Mouse (Mus musculus) embryo, embryonic 11 days (tissue): ENCODE results near the gene Slc35c2.

Experiments
- DNase-seq: peaks from one replicate; pipeline ENCODE4 v3.0.0-alpha.2; 2015

The Slc35c2 gene

DNA sequence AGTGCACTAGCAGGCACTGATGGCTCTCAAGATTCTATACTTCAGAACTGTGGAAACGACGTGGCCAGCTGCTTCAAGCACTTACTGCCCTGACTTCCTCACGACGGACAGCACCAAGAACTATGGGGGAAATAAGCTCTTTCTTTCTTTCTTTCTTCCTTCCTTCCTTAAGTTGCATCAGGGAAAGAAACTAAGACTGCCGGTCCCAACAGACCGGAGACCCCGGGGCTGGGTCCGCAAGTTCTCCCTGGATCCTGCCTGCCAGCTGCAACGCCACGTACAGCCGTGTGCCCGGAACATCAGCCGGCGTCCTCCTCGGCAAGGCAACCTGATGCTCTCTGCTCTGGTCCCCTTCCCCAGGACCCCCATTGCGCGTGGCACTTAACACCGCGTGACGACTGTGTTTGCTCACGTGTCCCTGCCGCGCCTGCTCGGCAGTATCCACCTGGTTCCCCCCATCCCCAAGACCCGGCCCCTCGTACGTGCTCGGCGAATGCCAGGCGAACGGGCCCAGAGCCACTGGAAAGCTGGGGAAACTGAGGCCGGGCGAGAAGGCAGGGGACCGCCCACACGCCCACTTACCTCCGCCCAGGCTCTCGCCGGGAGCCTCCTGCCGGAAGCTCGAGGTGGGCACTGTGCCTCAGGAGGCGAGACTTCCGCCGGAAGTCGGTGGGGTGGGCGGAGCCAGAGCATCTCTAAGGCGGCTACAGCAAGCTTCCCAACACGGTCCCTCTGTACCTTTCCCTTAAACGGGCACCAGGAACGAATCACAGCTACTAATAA lies at the start of gene Slc35c2:
Gene Slc35c2 (minus strand): TSS at position 668 of the 783 bp plus-strand sequence.
- DNase-seq = peak; percentile 95

DNA sequence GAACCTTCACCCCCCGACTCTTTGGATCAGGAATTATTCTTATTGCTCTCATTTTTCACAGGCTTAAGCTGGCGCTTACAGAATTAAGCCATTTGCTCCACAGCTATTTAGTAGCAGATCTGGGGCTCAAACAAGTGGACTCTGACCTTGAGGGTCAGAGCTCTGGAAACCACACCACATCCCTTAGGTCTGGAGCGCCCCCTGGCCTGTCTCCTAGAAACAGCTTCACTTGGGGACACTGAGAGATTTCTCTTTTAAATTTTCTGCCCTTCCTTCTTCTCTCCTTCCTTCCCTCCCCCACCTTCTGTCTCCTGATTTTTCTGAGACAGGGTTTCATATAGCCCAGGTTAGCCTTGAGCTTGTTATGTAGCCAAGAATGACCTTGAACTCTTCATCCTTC lies 49.5 kb upstream of the Slc35c2 start:
- DNase-seq = peak; percentile 80

DNA sequence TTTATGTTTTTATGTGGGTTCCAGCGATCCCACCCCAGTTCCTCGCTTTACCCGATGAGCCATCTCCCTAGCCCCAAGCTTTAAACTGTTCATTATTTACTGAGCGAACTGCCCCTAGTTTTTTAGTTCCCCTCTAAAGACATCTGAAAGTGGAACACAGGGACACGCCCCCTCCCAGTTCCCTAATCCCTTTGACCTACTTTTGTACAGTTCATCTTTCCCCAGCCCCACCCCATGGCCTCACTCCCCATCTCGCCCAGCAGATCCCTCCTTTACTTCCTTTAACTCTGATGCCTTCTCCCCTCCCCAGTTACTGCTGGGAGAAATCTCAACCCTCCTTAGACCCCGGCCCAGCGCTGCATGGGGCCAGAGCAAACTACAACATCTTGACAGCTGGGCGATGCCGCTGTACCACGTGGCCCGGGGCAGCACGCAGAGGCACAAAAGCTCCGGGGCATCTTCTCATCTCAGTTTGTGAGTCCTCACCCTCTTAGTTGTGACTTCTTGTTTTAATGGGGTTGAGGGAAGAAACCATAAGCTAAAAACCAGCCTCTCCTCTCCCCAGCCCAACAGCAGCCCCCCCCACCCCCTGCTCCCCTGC lies 45.0 kb upstream of the Slc35c2 start:
- DNase-seq = no peak

DNA sequence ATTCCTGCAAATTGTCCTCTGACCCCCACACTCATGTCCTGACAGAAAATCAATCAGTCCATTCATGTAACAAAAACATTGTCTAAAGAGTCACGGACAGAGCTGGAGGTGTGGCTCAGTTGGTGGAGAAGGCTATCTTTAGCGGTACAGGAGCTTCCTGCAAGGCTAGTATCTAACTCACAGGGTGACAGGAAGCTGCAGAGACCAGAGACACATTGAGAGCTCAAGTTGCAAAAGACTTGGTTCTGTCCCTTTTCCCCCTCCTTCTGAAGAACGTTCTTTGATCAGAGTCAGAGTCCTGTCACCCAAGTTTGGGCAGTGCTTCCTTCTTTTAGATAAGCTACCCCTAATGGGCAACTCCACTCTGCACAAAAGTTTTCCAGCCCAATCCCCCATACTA lies 42.0 kb upstream of the Slc35c2 start:
- DNase-seq = no peak

DNA sequence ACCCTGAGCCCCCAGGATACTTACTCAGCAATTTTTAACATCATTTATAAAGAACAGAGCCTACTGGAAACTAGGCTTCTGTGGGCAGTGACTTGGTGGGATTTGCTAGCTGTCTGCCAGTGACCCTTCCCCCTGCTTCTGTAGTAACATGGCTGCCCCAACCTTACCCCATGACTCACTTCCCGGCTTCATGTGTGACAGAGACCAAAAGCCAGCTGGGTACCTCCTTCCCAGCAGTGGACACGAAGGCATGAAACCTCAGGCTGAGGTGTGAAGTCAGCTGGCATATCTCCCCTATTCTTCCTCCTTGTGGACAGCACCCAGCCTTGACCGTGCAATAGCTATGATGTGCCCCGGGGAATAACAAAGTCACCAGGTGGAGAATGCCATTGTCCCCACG lies 41.1 kb upstream of the Slc35c2 start:
- DNase-seq = no peak

DNA sequence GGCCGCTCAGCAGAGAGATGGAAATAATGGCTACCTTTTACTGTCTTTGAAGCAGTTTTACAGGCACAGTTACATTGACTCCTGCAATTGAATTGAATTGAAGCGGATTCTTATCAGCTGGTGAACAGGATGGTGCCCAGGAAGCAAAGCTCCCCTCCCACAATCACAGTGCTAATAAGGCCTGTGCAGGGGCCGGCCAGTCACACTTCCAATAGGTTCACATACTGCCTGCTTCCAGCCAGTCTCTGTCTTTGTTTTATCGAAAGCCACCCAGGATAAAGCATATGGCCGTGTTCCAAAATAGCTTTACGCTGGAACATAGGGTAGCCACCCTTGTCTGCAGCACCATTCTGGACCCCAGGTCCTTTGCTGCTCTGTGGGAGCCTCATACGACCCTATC lies 39.7 kb upstream of the Slc35c2 start:
- no peak for DNase-seq

DNA sequence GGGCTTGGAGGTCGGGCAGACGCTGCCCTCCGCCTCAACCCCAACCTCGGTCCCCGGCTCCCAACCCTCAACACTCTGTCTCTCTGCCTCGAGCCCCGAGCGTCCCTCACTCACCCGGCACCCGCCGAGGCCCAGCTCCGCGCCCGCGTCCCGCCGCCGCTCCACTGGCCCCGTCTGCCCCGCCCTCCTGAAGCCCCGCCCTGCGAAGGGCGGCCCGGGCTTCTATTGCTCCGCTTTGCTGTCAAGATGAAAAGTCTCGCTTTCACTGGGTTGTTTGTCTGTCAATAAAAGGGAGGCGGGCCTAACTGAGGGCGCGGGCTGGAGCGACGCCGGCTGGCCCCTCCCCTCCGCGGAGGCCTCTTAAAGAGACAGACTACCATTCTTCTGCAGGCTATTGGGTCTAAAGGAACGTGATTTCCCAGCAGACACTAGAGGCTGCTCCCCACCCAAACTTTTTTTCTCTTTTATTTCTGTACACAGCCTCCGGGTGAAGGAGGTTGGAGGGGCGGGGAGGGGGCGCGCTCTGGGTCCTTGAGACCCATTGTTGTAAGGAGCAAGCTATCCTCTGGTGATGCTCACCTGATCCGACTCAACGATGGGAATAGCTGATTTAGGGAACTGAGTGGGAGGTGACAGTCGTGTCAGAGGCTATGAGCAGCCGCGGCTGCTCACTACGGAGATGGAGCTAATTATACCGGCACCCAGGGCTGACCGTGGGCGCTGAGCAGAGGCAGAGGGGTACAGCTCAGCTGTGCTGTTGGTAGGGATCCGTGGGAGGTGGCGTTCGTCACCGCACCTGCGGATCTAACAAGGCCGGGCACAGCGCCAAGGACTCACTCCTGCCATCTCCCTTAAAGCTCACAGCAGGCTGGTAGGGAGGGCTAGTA lies 38.9 kb upstream of the Slc35c2 start, which contains the start of gene Elmo2:
Gene Elmo2 (minus strand): TSS at position 176 of the 887 bp plus-strand sequence.
- DNase-seq = peak; percentile 97

DNA sequence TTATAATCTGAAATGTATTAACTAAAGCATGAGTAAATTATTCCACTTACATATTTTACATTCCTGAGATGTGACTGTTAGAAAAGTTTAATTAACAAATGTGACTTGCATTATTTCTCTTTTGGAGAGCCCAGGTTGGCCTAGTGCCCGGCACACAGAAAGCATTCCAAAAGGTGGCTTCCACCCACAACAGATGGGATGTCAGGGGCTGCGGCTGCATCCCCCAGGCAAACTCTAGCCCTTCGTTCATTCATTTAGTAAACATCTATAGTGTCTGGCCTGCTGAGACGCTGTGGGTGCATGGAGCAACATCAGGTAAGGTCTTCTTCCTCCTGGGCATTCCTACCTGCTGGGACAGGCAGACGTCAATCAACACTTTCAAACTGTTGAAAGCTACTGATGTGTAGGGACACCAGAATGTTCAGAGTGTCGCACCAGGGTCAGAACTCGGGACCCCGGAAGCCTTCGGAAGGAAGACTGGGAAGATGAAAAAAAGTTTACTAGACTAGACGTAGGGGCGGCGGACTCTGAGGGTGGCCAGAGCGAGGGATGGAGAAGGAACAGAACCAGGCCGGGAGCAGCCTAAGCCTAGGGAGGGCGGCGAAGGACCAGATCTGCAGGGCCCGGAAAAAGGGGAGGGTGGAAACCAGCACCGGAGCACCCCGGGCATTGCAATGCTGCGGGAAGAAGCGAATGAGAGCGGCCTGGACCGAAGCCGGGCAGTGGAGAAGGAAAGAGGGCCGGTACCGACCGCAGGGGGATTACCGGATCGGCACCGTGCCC lies 38.0 kb upstream of the Slc35c2 start:
- peak; percentile 24 for DNase-seq

DNA sequence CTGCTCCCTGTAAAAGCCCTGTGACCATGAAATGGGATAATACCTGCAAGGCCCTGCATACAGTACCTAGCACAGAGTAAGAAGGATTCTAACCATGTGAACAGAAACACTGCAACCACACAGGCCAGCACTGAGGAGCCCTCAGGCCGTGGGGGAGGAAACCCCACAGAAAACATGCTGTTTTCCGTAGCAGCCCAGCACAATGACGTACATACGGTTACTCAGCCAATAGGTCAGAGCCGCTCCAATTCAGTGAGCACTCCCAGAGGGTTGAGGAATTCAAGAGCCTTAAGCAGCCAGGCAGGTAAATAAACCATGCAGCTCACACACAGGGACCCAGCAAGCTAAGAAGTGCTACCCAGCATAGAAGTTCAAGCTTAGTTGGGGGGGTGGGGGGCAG lies 36.3 kb upstream of the Slc35c2 start:
- no peak for DNase-seq

DNA sequence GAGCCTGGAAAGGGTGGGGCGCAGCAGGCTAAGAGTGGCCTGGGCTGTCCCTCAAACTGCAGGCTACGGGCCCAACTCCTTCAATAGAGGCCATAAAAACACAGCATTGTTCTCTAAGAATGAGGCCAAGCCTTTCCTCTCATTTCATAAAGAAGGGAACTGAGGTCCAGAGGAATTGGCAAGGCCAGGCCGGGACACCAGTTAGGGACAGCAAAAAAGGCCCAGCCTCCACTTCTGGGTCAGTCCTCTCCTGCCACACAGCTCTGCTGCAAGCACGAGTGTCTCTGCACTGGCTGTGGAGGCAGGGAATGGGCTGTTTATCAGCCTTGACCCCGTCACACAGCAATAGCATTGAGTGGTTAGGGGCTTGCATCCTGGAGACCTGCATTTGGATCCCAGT lies 35.8 kb upstream of the Slc35c2 start:
- no peak for DNase-seq

DNA sequence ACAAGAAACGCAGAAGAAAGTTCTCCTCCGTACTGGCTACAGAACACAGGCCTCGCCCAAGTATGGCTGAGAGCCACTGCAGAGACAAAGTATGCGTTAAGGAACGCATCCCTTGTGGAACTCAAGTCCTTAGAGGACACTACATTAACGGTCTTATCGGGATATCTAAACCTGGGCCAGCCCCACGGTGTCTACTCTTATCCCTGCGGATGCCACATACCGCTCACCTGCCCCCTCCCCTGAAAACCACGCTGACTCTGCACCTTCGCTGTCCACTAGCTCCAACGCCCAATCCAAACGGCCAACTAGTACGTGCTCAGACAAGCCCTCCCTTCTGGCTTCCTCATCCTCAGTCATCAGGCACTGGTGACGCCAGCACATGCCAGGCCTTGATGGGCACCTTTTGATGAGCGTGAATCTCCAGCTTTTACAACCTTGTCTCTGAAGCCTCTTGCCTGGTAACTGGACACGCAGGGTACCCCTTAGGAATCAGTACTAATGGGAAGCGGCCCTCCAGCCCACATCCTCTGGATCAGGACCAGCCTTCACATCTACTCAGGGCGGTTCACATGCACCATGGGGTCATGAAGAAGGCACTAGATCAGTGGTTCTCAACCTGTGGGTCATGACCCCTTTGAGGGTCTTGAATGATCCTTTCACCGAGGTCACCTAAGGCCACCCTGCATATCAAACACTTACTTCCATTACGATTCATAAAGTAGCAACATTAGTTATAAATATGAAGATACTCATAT lies 34.5 kb upstream of the Slc35c2 start:
- no peak for DNase-seq

DNA sequence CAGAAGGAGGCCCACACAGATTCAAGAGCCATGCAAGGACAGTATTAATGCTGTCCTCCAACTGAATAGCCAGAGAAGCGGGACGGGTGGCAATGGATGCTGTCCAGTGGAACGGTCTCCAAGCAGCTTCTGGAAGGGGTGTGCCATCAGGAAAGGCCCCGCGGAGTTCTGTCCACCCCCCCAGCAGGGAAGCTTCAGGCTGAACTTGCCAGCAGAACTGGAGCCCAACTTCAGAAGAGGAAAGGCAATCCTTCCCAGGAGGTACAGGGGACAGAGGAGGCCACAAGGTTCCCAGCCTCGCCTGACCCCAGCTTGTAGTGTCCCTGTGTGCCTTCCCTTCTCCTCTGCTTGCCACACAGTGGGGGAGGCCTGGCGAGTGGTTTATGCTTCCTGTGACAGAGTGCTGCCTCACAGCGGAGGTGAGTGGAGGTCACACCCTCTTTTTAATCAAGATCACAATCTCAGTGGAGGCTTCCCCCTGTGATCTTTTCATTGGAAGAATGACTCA lies 33.8 kb upstream of the Slc35c2 start:
- DNase-seq = no peak

DNA sequence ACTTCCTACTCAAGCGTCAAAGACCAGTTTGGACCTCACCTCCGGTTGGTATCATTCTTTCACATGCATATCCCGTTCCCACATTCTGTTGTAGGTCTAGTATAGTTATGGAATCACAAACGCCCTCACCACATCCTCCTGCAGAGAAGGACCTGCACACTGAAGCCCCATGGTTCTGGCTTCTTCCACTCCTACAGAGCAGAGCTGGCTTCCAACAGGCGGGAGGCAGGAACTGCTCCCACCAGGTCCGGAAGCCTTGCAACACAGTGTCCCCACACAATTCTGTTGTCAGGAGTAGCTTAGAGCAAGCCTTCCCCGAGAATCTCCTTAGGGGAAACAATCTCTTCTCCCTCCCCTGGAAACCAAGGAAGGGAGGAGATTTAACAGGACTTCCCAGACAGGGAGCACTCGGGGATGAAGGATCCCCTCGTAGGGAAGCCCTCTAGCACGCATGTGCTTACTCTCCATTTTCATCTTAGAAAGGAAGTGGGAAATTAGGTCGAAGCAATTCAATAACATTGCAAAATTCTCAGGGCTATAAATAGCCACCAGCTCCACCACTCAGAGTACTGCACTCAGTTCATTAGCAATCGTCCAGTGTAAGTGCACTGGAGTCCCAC lies 33.0 kb upstream of the Slc35c2 start:
- DNase-seq = no peak

DNA sequence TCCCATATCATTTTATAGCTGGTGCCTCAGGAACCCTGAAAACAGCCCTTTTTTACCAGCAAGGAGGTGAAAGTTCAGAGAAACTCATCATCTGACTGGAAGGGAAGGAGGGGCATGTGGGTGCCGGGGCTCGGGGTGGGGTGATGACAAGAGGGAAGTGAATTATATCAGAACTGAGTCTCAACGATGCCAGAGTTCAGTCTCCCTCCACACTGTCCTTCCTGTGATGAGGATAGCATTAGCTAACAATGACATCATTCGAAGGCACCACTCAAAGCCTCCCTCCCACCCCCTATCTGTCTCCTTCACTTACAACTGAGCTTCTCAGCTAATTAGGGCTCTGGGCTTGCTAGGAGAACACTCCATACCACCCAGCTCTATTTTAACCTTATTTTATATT lies 31.8 kb upstream of the Slc35c2 start:
- DNase-seq = no peak

DNA sequence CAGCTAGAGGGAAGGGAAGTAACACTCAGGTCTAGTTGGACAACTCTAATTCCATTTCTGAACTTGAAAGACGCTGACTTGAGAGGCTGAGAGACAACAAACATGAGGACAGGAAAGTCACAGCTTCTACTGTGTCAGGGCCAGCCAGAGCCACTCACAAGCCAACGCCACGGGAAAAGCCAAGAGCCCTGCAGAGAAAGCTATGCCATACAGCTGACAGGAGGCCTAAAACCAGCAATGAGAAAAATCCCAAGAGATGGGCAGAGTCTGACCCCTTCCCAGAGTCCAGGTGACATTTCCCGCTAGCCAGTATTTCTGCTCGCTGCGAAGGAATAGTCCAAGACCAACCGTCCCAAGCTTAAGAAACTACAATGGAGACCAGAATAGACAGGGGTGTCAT lies 31.3 kb upstream of the Slc35c2 start:
- no peak for DNase-seq

DNA sequence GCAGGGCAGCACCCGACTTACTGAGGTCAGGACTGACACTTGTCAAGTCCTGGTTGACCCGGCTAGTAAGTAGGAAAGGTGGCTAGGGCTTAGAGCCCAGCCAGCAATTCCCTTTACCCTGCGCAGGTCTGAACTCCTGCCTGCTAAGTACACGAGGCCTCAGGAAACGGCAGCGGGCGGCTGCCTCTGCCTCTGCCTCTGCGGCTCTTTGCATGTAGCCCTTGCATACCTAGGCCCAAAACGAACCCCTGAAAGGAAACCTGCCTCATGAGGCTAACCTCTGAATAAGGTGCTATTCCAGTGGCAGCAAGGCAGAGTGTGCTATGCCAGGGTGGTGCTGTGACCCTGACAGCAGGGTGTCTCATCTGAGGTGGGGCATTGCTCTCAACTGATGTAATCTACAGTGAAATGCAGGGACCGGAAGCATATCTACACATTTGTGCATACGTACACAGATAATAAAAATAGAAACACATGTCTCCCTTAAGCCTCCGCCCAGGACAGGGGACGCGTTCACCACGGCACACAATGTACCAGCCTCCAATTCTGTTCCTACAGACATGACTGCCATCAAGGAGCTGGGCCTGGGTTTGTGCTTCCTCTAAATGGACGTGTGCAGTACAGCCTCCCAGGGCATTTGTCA lies 30.1 kb upstream of the Slc35c2 start:
- no peak for DNase-seq

DNA sequence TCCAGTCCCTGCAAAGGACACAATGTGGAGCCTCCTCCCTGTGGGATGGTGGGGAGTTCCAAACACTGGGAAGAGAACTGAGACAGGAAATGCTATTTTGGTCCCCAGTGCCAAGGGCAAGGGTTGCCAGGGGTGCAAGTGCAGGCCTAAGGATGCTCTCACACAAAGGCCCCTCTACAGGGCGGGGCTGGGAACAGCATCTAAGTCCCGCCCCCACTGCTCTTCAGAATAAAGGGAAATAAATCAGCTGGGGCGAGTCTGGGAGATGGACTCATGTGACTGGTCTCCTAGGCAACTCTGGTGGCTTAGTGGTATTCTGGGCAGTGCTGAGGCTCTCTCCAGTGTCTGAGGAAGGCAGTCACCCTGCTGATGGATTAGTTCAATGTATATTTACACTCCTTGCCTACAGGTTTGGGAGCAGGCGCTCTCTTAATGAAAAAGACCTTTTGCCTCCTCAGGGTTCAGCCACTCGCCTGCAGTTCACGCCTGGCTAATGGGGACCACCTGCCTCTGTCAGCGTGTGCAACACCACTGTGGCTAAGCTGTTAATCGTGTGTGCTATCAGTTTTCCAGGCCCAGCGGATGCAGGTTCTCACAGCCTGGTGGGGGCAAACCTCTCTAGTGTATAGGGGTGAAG lies 29.3 kb upstream of the Slc35c2 start:
- DNase-seq = peak; percentile 95

DNA sequence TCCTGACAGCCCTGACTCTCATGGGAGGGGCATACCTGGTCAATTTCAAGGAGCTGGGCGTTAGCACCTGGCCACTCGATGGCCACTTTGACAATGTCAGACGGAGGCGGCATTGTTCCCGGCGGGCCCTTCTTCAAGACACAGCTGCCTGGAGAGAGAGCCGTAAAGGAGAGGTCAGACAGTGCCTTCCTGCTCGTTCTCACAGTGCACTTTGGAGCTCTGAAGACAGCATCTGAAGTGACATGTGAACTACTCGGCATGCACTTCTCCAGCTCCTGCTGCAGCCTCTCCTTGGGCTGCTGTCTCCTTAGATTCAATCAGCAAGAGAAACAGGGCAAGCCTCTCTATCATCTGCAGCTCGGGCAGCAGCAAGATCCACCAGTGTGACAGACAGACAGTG lies 28.5 kb upstream of the Slc35c2 start:
- no peak for DNase-seq

DNA sequence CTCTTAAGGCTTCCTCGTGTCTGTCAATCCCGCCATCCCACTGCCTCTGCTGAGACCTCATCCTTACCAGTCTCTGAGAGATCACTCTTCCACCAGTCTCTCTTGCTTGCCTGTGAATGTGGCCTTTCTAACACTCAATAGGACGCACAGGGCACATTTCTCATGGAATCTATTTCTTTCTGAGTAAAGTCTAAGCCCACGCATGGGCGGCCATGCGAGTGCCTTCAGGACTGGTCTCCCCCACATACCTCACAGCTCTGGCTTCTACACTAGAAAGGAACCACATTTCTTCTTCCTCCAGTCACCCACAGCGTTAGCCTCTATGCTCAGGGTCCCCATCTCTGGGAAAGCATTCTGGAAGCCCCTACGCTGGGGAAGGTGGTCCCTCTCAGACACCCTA lies 26.5 kb upstream of the Slc35c2 start:
- DNase-seq = no peak

DNA sequence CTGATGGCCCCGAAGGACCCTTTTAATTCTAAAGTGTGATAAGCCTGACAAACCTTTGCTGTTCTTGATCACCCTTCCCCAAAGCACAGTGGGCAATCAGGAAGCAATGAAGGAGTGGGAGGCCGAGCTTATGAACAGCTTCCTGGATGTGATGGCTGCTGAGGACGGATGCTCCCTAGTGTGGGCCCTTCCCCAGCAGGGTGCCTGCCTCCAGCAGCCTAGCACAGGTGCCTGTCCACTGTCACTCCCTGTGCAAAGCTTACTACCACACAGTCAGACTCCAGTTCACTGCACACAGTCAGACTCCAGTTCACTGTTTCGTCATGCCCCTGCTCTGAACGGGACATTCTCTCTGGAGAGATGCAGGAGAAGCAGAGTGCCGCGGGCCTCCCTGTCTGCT lies 24.7 kb upstream of the Slc35c2 start:
- DNase-seq = no peak
